Mouse (Mus musculus) heart, postnatal 0 days (tissue): ENCODE results near the gene Zfp319. TPM values are rescaled to one million over a fixed set of nuclear protein-coding genes. Genes with fewer than 3 reads are reported as not detected.
A peak's percentile ranks its signal among the peaks of the same experiment; 100 is the strongest.

Experiments used
- ATAC-seq: fragments of 200-750 bp; cut with Nextera tagmentation; 2 replicates; pipeline ENCODE4 v1.8.0; 2017; ENCODE audit warnings: low read depth, moderate number of reproducible peaks, moderate library complexity; ENCODE audit not compliant: insufficient read depth
- DNase-seq: peaks from one replicate; pipeline ENCODE4 v3.0.0-alpha.2; 2016; ENCODE audit warnings: low spot score
- H3K27ac ChIP-seq: fragments of 300-500 bp; sonication (generic); 2 replicates; pipeline ENCODE4 v1.5.1; 2014; ENCODE audit warnings: low read depth, mild to moderate bottlenecking
- H3K27me3 ChIP-seq: fragments of 300-500 bp; sonication (generic); 2 replicates; pipeline ENCODE4 v1.6.1; 2014; ENCODE audit warnings: low read length, mixed read lengths; ENCODE audit not compliant: control insufficient read depth, insufficient read depth
- H3K36me3 ChIP-seq: fragments of 300-500 bp; sonication (generic); replicated peaks from 2 replicates; pipeline ENCODE4 v1.6.1; 2014; ENCODE audit warnings: low read length, mixed read lengths; ENCODE audit not compliant: control insufficient read depth, insufficient read depth
- H3K4me1 ChIP-seq: fragments of 300-500 bp; sonication (generic); 2 replicates; pipeline ENCODE4 v1.6.1; 2014; ENCODE audit warnings: antibody characterized with exemption; ENCODE audit not compliant: control insufficient read depth, insufficient read depth
- H3K4me2 ChIP-seq: fragments of 300-500 bp; sonication (generic); 2 replicates; pipeline ENCODE4 v1.6.1; 2014; ENCODE audit warnings: low read depth, mild to moderate bottlenecking, low read length, moderate library complexity
- H3K4me3 ChIP-seq: fragments of 300-500 bp; sonication (generic); 2 replicates; pipeline ENCODE4 v1.5.1; 2014; ENCODE audit warnings: low read depth, low read length
- H3K9ac ChIP-seq: fragments of 300-500 bp; sonication (generic); replicated peaks from 2 replicates; pipeline ENCODE4 v1.6.1; 2014; ENCODE audit warnings: low read depth, low read length, mixed read lengths
- H3K9me3 ChIP-seq: fragments of 300-500 bp; sonication (generic); replicated peaks from 2 replicates; pipeline ENCODE4 v1.6.1; 2016; ENCODE audit warnings: low read length; ENCODE audit not compliant: control insufficient read depth
- CTCF ChIP-seq: IDR thresholded peaks from 2 replicates; pipeline ENCODE4 v1.5.1; 2016; ENCODE audit warnings: antibody characterized with exemption, control low read depth, low read depth
- EP300 ChIP-seq: IDR thresholded peaks from 2 replicates; pipeline ENCODE4 v1.6.1; 2016; ENCODE audit warnings: antibody characterized with exemption, low read depth
- WGBS: fragments of 180-500 bp; shearing (Covaris S2); extraction: QIAGEN DNeasy Blood & Tissue Kit; methylation state at CpG from one replicate; pipeline ENCODE4 v1.1.7; 2014; 5-methylcytosine and 5-hydroxymethylcytosine counted together
- polyA plus RNA-seq: library from polyadenylated mRNA; unstranded; fragments of >200 nt; fragmentation: Nextera tagmentation; extraction: Ambion mirVana; gene quantifications from 2 replicates; pipeline ENCODE4 v1.2.1, GENCODE M21; 2015
- total RNA-seq: library from RNA; depleted of rRNA; stranded (reverse); fragments of >200 nt; gene quantifications from 2 replicates; pipeline ENCODE4 v1.2.3, GENCODE M21; 2014; ENCODE audit warnings: low replicate concordance

Zfp319 gene
- total and polyA plus RNA-seq, 2 experiments from 2014 or later = 3.6 to 7.8 TPM

GRCm38 (mm10) chr8:95376309-95376999 lies 44.7 kb upstream of the Zfp319 start:
- no peak overlapping the region for H3K4me3 ChIP-seq
- no peaks in the 10 kb centered on the region for H3K9me3 ChIP-seq
- H3K27me3 ChIP-seq = no peaks in the 10 kb centered on the region
- no peak for TF ChIP-seq CTCF
- no peak for TF ChIP-seq EP300
- DNase-seq (no peak), ATAC-seq (no peak)
- WGBS = 65% methylated on average over 12 of the region's 12 CpGs
- no peak overlapping the region for H3K9ac ChIP-seq
- no peak overlapping the region for H3K4me2 ChIP-seq
- H3K36me3 ChIP-seq = peaks cover 18% of the 10 kb centered on the region
- H3K27ac ChIP-seq = no peak overlapping the region
- peaks cover 36% of the 10 kb centered on the region for H3K4me1 ChIP-seq

- TF ChIP-seq CTCF (no peak), EP300 (no peak)
- Histone ChIP-seq H3K36me3 (peaks cover 28% of the 10 kb centered on the region), H3K27ac (no peak overlapping the region), H3K9ac (no peak overlapping the region), H3K4me1 (peaks cover 30% of the 10 kb centered on the region), H3K9me3 (no peaks in the 10 kb centered on the region), H3K27me3 (no peaks in the 10 kb centered on the region), H3K4me3 (no peak overlapping the region), H3K4me2 (no peak overlapping the region)
- DNase-seq (no peak), ATAC-seq (no peak)
- 77% methylated on average over 7 of the region's 7 CpGs for WGBS
Measured at GRCm38 (mm10) chr8:95375374-95375930, 43.7 kb upstream of the Zfp319 start.

- TF ChIP-seq EP300 = no peak
- Histone ChIP-seq H3K4me3 (no peak overlapping the region), H3K27me3 (no peaks in the 10 kb centered on the region), H3K4me2 (no peak overlapping the region), H3K9me3 (no peaks in the 10 kb centered on the region), H3K36me3 (peaks cover 38% of the 10 kb centered on the region), H3K9ac (no peak overlapping the region), H3K4me1 (peaks cover 30% of the 10 kb centered on the region), H3K27ac (peak overlapping the region; percentile 52; the same call in 1 of the 2 replicates)
- no peak for ATAC-seq
- DNase-seq = no peak
- 64% methylated on average over 3 of the region's 3 CpGs for WGBS
Measured at GRCm38 (mm10) chr8:95374429-95374828, 42.7 kb upstream of the Zfp319 start.

GRCm38 (mm10) chr8:95373389-95374002 lies 41.7 kb upstream of the Zfp319 start:
- peaks cover 47% of the 10 kb centered on the region for H3K36me3 ChIP-seq
- ATAC-seq (peak; percentile 18; the same call in 1 of the 2 replicates), DNase-seq (peak; percentile 50)
- H3K4me2 ChIP-seq = no peak overlapping the region
- H3K9me3 ChIP-seq = no peaks in the 10 kb centered on the region
- no peaks in the 10 kb centered on the region for H3K27me3 ChIP-seq
- no peak for TF ChIP-seq EP300
- TF ChIP-seq CTCF = no peak
- H3K27ac ChIP-seq = peak overlapping the region; percentile 52
- no peak overlapping the region for H3K4me3 ChIP-seq
- 31% methylated on average over 12 of the region's 12 CpGs for WGBS
- peaks cover 29% of the 10 kb centered on the region for H3K4me1 ChIP-seq
- H3K9ac ChIP-seq = no peak overlapping the region

- no peak for ATAC-seq
- no peak for TF ChIP-seq EP300
- TF ChIP-seq CTCF = no peak
- H3K4me3 ChIP-seq = no peak overlapping the region
Measured at GRCm38 (mm10) chr8:95369581-95370326, 38.0 kb upstream of the Zfp319 start.

More at GRCm38 (mm10) chr8:95369581-95370326, 38.0 kb upstream of the Zfp319 start:
- no peak overlapping the region; the same call in 1 of the 2 replicates for H3K9ac ChIP-seq
- H3K36me3 ChIP-seq = peaks cover 66% of the 10 kb centered on the region
- no peak for DNase-seq
- no peaks in the 10 kb centered on the region for H3K9me3 ChIP-seq
- no peaks in the 10 kb centered on the region for H3K27me3 ChIP-seq
- H3K4me2 ChIP-seq = no peak overlapping the region
- peaks cover 33% of the 10 kb centered on the region for H3K4me1 ChIP-seq
- WGBS = 57% methylated on average over 20 of the region's 20 CpGs
- H3K27ac ChIP-seq = no peak overlapping the region
